Mouse (Mus musculus) kidney, adult 2 months (tissue): ENCODE measurements around the gene Man2a1.

Source experiments
- CTCF ChIP-seq: fragments of 200-500 bp; conservative IDR thresholded peaks from 2 replicates; pipeline ENCODE4 v1.5.1; 2011; ENCODE audit warnings: low read depth, mild to moderate bottlenecking, control low read depth, low read length, moderate library complexity, mixed read lengths; ENCODE audit not compliant: insufficient read depth, insufficient read length
- POLR2A ChIP-seq: fragments of 200-500 bp; IDR thresholded peaks from one replicate; pipeline ENCODE4 v1.6.1; 2011; ENCODE audit warnings: low read depth, low read length, control low read depth

GRCm38 (mm10) chr17:64778300-64778699 lies 177.8 kb downstream of the Man2a1 start:
- TF ChIP-seq CTCF (no peak), POLR2A (no peak)
